Mouse (Mus musculus) cerebellum, adult 11-12 months (tissue): Measurements from ENCODE around the gene Bpifb5.
"Not testable (repeated sequence)": the region's sequence is repeated elsewhere in the genome, so short reads cannot be mapped to it uniquely, and the experiment has no call there.

Source experiments
- DNase-seq: peaks from one replicate; pipeline ENCODE4 v3.0.0; 2022

The Bpifb5 gene

DNA sequence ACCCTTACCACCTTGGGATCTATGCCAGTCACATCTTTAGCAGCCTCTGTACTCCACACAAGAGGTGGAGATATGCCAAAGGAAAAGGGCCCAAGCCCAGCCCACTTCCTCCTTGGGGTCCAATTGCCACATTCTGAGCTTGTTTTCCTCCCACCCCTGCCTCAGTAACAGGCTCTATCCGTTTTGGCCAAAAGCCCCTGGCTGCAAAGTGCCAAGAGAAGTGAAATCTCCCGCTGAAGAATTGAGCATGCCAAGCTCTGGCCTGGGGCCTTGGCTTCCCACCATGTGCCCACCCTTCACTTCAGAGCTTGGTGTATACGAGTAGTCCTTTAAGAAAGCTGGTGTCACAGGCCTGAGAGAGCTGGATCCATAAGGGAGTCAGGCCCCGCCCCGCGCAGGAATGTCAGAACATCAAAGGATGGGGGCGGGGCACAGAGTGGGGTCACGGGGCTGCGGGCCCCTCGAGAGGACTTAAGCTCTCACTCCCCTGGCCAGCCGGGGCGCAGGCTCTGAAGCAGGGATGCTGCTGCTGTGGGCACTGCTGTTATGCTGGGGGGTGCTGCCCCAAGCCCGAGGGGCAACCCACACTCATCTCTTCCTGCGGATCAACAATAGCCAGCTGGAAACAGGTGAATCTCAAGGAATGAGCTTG, at the start of gene Bpifb5:
Gene Bpifb5 (plus strand): TSS at position 478 of the 652 bp plus-strand sequence.
- DNase-seq, result no peak

- DNase-seq, result not testable (repeated sequence)
Measured at GRCm38 (mm10) chr2:154181900-154182299, 41.6 kb upstream of the Bpifb5 start.

- DNase-seq, result not testable (repeated sequence)
Measured at GRCm38 (mm10) chr2:154183061-154183460, 40.5 kb upstream of the Bpifb5 start.

- DNase-seq, result no peak
Measured at GRCm38 (mm10) chr2:154185319-154185718, 38.2 kb upstream of the Bpifb5 start.

GRCm38 (mm10) chr2:154185748-154186147, 37.8 kb upstream of the Bpifb5 start:
- no peak for DNase-seq

GRCm38 (mm10) chr2:154187468-154187867, 36.1 kb upstream of the Bpifb5 start:
- DNase-seq, result no peak

- DNase-seq, result no peak
Measured at GRCm38 (mm10) chr2:154189877-154190434, 33.6 kb upstream of the Bpifb5 start.

DNA sequence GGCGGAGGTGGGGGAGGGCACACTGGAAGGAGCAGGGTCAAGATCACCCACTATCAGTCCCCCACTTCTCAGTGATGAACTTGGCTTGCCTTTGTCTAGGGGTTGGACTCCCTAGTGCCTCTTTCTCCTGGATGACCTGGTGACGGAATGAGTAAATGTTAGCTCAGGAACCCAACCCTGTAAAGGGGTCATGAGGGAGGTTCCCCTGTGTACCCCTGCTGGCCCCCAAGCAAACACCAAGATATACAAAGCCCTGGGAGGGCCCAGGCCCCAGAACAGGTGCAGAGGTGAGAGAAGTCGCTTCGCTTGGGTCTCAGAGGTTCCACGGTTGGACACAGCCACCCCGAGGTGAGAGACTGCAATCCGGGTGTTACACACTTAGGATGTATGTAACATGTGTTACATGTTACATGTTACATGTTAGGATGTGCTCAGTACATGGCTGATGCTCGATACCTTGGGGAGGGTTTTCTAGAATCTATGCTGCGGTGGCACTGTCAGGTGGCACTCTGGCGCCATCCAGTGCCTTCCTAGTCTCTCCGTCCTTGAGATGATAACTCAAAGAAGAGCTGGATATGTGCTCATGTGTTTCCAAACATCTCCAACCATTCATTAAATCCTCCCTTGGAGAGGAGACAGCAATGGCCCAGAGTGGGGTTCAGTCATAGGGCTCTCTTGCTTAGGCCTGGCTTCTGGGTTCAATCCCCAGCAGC, 32.8 kb upstream of the Bpifb5 start, which contains the start of gene Bpifb1:
Gene Bpifb1 (plus strand): TSS at position 273 of the 713 bp plus-strand sequence.
- no peak for DNase-seq

GRCm38 (mm10) chr2:154192141-154192540, 31.4 kb upstream of the Bpifb5 start:
- no peak for DNase-seq

GRCm38 (mm10) chr2:154193071-154193470, 30.5 kb upstream of the Bpifb5 start:
- DNase-seq, result no peak

DNA sequence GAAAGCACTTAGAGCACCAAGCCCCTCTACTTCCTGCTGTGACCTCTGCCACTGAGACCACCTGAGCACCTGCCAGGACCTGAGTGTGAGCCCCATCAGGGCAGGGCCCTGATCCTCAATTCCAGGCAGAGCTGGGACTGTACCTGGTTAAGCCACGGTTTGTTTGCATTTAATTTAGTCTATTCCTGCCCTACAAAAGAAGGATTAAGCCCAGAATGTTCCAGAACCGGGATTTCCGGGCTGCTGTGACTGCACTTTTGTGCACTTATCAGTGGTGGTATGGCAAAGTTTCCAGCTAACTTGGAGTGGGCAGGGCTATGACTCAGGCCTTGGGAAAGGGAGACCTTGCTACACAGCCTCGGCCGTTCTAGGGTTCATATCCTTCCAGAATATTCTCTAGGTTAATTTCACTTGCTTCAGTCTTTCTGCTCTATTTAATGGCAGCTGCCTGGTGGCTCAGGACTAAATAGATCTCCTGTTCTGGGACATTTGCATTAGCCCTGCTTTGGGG, 29.5 kb upstream of the Bpifb5 start:
- no peak for DNase-seq

DNA sequence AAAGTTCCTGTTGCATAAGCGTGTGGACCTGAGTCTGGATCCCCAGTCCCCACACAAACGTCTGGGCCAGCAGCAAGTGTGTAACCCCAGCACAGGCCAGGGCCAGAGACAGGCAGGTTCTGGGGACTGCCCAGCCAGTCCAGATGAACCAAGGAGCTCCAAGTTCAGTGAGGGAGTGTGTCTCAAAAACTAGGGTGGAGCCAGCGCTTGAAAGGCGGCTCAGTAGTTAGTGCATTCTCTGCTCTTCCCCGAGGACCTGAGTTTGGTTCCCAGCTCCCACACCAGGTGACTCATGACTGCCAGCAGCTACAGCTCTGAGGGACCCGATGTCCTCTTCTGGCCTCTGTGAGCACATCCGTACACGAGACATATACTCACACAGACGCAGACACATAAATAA, 26.5 kb upstream of the Bpifb5 start:
- no peak for DNase-seq

DNA sequence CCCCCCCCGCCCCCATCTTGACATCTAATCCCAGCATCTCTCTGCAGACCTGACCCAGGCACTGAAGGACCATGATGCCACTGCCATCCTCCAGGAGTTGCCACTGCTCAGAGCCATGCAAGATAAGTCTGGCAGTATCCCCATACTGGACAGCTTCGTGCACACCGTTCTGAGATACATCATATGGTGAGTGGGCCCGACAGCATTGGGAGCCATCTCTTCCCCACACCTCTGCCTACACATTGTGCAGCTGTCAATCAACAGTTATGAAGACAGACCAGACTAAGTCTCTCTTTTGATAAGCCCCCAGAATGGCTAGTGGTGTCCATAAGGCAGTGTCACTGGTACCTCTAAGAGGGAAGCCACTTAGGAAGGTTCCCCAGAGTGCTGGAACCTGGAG, 18.9 kb upstream of the Bpifb5 start:
- DNase-seq, result no peak

GRCm38 (mm10) chr2:154206908-154207307, 16.6 kb upstream of the Bpifb5 start:
- DNase-seq, result no peak

- DNase-seq, result no peak
Measured at GRCm38 (mm10) chr2:154209112-154209511, 14.4 kb upstream of the Bpifb5 start.

- no peak for DNase-seq
Measured at GRCm38 (mm10) chr2:154211121-154211520, 12.4 kb upstream of the Bpifb5 start.

DNA sequence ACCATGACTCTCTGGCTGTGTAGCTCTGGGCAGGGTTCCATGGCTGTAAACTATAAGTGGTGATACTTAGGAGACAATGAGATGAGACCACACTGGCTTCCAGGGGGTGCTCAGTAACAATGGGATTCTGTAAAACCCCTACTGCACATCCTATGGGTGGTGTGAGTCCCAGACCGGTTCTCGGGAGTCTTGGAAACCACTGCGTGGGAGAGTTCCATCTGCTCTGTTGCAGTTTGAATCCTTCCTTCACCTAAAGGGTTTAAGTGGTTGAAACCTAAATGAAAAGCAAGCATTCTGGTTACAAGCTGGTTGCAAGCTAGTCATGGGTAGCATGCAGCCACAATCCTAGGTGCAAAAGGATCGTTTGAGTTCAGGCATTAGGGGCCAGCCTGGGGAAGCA, 11.7 kb upstream of the Bpifb5 start:
- no peak for DNase-seq

- DNase-seq, result peak; percentile 36
Measured at GRCm38 (mm10) chr2:154215191-154215590, 8.4 kb upstream of the Bpifb5 start.

GRCm38 (mm10) chr2:154219950-154220349, 3.6 kb upstream of the Bpifb5 start:
- DNase-seq, result no peak

DNA sequence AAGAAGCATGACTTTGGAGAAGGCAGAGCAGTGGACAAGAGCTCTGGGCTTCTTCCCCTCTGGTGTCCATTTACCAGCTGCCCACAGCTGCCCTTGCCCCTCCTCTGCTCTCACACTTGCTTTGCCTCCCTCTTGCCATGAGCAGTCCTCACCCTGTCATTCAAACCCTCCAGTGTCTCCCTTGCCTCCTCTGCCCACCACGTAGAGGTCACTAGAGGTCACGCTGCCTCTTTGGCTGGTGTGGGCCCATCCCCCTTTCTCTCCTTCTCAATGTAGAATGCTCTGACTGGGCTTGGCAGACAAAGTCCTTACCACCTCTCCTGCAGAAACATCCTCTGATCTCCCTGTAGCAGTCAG, 353 bp downstream of the Bpifb5 start:
- DNase-seq, result no peak

DNA sequence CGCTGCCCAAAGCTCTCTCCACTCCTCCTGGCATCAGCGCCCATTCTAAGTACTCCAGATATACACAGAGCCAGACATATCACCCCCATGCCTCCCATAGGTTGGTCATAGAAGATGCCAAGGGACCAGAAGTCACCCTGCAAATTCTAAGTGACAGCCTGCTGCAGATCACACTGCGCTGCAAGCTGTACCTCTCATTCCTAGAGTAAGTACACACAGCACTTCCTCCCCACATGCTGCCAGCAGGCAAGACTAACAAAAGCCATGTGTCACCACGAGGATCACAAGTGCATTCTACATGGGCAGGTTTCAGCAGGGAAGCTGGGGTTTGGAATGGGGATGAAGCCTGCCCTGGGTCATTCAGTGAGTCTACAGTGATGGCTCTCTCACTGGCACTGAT, 3.4 kb downstream of the Bpifb5 start:
- peak; percentile 42 for DNase-seq

DNA sequence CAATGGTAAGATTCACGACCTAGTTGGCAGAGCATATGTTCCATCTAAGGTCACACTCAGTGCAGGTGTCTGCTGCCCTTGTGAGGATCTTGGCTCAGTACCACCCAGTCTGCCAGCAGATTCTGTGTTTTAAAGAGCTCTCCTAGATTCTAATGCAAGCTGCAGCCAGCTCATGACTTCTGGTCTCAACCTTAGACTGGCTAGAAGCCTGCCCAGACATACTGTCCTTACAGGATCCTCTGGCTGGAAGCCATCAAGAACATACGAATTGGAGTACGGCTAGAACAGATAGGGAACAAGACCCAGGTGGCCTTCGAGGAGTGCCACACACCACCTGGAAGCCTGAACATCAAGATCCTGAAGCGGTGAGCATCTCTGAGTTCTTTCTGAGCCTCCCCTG, 4.3 kb downstream of the Bpifb5 start:
- peak; percentile 36 for DNase-seq

GRCm38 (mm10) chr2:154233426-154233825, 9.9 kb downstream of the Bpifb5 start:
- DNase-seq, result peak; percentile 34

GRCm38 (mm10) chr2:154240771-154241170, 17.2 kb downstream of the Bpifb5 start:
- no peak for DNase-seq
